In the genomic region with DNA sequence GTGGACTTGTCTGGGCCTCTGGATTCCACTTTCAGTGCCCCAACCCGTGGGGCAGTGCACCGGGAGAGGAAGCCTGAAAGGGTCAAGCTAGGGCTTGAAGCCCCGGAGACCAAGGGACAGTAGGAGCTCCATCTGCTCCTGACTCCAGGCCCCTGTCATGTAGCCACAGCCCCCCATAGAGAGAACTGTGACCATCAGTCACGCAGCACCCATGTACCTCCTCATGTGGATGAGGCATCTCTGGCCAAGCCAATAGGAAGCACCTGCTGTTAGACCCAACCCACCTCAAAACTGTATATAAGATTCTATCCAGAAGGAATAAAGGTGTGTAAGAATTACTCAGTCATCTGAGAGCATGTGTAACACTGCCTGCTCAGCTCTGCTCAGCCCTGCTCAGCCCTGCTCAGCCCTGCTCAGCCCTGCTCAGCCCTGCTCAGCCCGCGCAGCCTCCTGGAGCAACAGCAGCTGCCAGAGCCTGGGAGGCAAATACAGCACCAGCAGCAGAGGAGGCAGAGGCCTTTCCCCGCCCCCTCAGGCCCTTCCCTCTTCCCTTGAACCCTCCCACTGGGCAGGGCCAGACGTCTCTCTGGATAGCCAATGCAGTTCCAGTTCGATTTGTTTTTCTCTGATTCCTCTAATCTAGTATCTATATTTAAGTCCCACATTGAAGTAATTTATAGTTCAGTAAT, we compare ENCODE assay signal across 8 mouse cellular contexts.
DNase-seq lines count a peak whose midpoint lies in the region; ATAC-seq and TF ChIP-seq lines count a peak whose summit lies in the region.

No protein-coding gene starts in this region.

- H3K27ac ChIP-seq in heart, adult 2 months, result no peak overlapping the region
- no peak overlapping the region for H3K27ac ChIP-seq in heart, embryonic 12.5 days (ENCODE audit: poor library complexity, severe bottlenecking)
- no peak overlapping the region for H3K27ac ChIP-seq in stomach, embryonic 16.5 days (ENCODE audit: low read length)

- DNase-seq in heart, adult 2 months, result peak; percentile 14 to 36
- DNase-seq in heart, adult 9 months (ENCODE audit: low spot score in 2 of 2), result no peak
- DNase-seq in c-Kit-positive CD71-positive TER-119-negative erythroid progenitor cells, embryonic 14.5 days (ENCODE audit: low read depth), result peak; percentile 1
- DNase-seq in kidney, postnatal 10 days, result peak; percentile 52
- DNase-seq in lung, postnatal 4 days, result peak; percentile 7 to 27

- H3K36me3 ChIP-seq in heart, adult 2 months (ENCODE audit: control insufficient read depth, insufficient read depth, low read length), result no peaks in the 10 kb centered on the region
- no peaks in the 10 kb centered on the region for H3K36me3 ChIP-seq in heart, embryonic 12.5 days
- H3K36me3 ChIP-seq in stomach, embryonic 16.5 days (ENCODE audit: control insufficient read depth, insufficient read depth, low read length), result no peaks in the 10 kb centered on the region

- TF ChIP-seq POLR2A in heart, adult 2 months (IDR thresholded peaks at IDR 0.05; ENCODE audit: insufficient read depth, low read depth, low read length), result no peak

- H3K79me2 ChIP-seq in heart, adult 2 months (replicated peaks; ENCODE audit: control insufficient read depth, insufficient read depth, low read length), result no peaks in the 10 kb centered on the region

- H3K9me3 ChIP-seq in heart, embryonic 12.5 days (replicated peaks), result no peaks in the 10 kb centered on the region
- H3K9me3 ChIP-seq in stomach, embryonic 16.5 days (replicated peaks; ENCODE audit: control insufficient read depth, low read length), result no peaks in the 10 kb centered on the region

- H3K4me3 ChIP-seq in heart, adult 2 months, result no peak overlapping the region
- H3K4me3 ChIP-seq in heart, embryonic 12.5 days, result no peak overlapping the region
- no peak overlapping the region for H3K4me3 ChIP-seq in stomach, embryonic 16.5 days (replicated peaks; ENCODE audit: low read length)

- ATAC-seq in heart, embryonic 12.5 days (ENCODE audit: insufficient number of reproducible peaks, low FRiP score), result peak; percentile 48; the same call in 1 of the 2 replicates
- peak; percentile 85 for ATAC-seq in stomach, embryonic 16.5 days (ENCODE audit: insufficient read depth, low FRiP score)
- no peak for ATAC-seq in activated CD4-positive, CD25-positive, alpha-beta regulatory T cell, adult 4 months

- 50% methylated on average over 9 of the region's 9 CpGs for WGBS in heart, adult 2 months
- WGBS in heart, embryonic 12.5 days, result 35% methylated on average over 9 of the region's 9 CpGs
- 34% methylated on average over 9 of the region's 9 CpGs for WGBS in stomach, embryonic 16.5 days

- no peaks in the 10 kb centered on the region for H3K4me1 ChIP-seq in heart, adult 2 months (ENCODE audit: control insufficient read depth, insufficient read depth, low read length)
- no peaks in the 10 kb centered on the region; the same call in 1 of the 2 replicates for H3K4me1 ChIP-seq in heart, embryonic 12.5 days (replicated peaks)
- H3K4me1 ChIP-seq in stomach, embryonic 16.5 days (ENCODE audit: control insufficient read depth, insufficient read depth, low read length), result no peaks in the 10 kb centered on the region

- no peak for TF ChIP-seq EP300 in heart, adult 2 months (IDR thresholded peaks at IDR 0.05; ENCODE audit: insufficient read depth, low read depth, low read length)

- H3K27me3 ChIP-seq in heart, adult 2 months (ENCODE audit: control insufficient read depth, insufficient read depth, low read length), result no peaks in the 10 kb centered on the region
- no peaks in the 10 kb centered on the region for H3K27me3 ChIP-seq in heart, embryonic 12.5 days (replicated peaks)
- no peaks in the 10 kb centered on the region for H3K27me3 ChIP-seq in stomach, embryonic 16.5 days (ENCODE audit: control insufficient read depth, insufficient read depth, low read length)

- H3K9ac ChIP-seq in heart, adult 2 months (ENCODE audit: low read depth, low read length), result no peak overlapping the region
- no peak overlapping the region for H3K9ac ChIP-seq in heart, embryonic 12.5 days
- no peak overlapping the region for H3K9ac ChIP-seq in stomach, embryonic 16.5 days (ENCODE audit: low read length)

- H3K4me2 ChIP-seq in heart, embryonic 12.5 days, result no peak overlapping the region
- no peak overlapping the region for H3K4me2 ChIP-seq in stomach, embryonic 16.5 days (ENCODE audit: low read depth, low read length)

- intact Hi-C loops in heart, adult 2 months (cut with DNase I), result no loop called here

- TF ChIP-seq CTCF in heart, adult 2 months (IDR thresholded peaks at IDR 0.05), result no peak

Comparison
In these comparisons a context has a peak if more than half of its experiments do, and no peak if none do; other contexts are left out.
1. DNase-seq: peak in heart, adult 2 months (2 of 2), c-Kit-positive CD71-positive TER-119-negative erythroid progenitor cells, embryonic 14.5 days (single experiment), kidney, postnatal 10 days (single experiment) and lung, postnatal 4 days (2 of 2); none in heart, adult 9 months (0 of 2).